Mouse (Mus musculus) stomach, postnatal 0 days (tissue): ENCODE data around the gene Ctbp2.

Source experiments
- CTCF ChIP-seq: IDR thresholded peaks from 2 replicates; pipeline ENCODE4 v1.5.1; 2016; ENCODE audit warnings: antibody characterized with exemption, low read depth, mild to moderate bottlenecking, moderate library complexity
- EP300 ChIP-seq: optimal IDR thresholded peaks from 2 replicates; pipeline ENCODE3; 2016; ENCODE audit warnings: antibody characterized with exemption

GRCm38 (mm10) chr7:133014631-133015030 is 109.5 kb downstream of the Ctbp2 start:
- TF ChIP-seq CTCF (no peak), EP300 (no peak)
